ENCODE assay signal across 16 mouse cellular contexts in genomic region chr19:16238512-16238911, GRCm38 (mm10).
DNase-seq lines count a peak whose midpoint lies in the region; ATAC-seq and TF ChIP-seq lines count a peak whose summit lies in the region.
"Had no signal": no experiment of that assay in that cellular context is flagged by ENCODE, and none has a peak within 500 bp of the region (broad histone marks: within the 10 kb centered on the region; RNA-seq: fewer than 3 reads in every experiment).

No protein-coding gene starts in this region.

- H3K4me2 ChIP-seq in hindbrain, embryonic 12.5 days (replicated peaks): no peak overlapping the region
- no peak overlapping the region for H3K4me2 ChIP-seq in forebrain, embryonic 14.5 days (ENCODE audit: low read length)
- no peak overlapping the region for H3K4me2 ChIP-seq in midbrain, embryonic 16.5 days (ENCODE audit: low read length)
- H3K4me2 ChIP-seq: intestine, embryonic 15.5 days; limb, embryonic 15.5 days had no signal

- peaks cover 34% of the 10 kb centered on the region for H3K4me1 ChIP-seq in hindbrain, embryonic 12.5 days
- H3K4me1 ChIP-seq in hindbrain, embryonic 10.5 days (replicated peaks): peaks cover 19% of the 10 kb centered on the region
- H3K4me1 ChIP-seq in forebrain, embryonic 14.5 days (ENCODE audit: control insufficient read depth, insufficient read depth, low read length): peaks cover 25% of the 10 kb centered on the region
- peaks cover 45% of the 10 kb centered on the region for H3K4me1 ChIP-seq in midbrain, embryonic 16.5 days (ENCODE audit: control insufficient read depth, insufficient read depth, low read length)

- no peaks in the 10 kb centered on the region for H3K36me3 ChIP-seq in hindbrain, embryonic 12.5 days
- no peaks in the 10 kb centered on the region for H3K36me3 ChIP-seq in hindbrain, embryonic 10.5 days
- H3K36me3 ChIP-seq in forebrain, embryonic 14.5 days (ENCODE audit: control insufficient read depth, insufficient read depth, low read length): no peaks in the 10 kb centered on the region
- no peaks in the 10 kb centered on the region for H3K36me3 ChIP-seq in midbrain, embryonic 16.5 days (ENCODE audit: control insufficient read depth, insufficient read depth, low read length)
- H3K36me3 ChIP-seq: G1E; intestine, embryonic 15.5 days; limb, embryonic 15.5 days had no signal

- H3K27ac ChIP-seq in hindbrain, embryonic 12.5 days: peak overlapping the region; percentile 60; the same call in 1 of the 2 replicates
- H3K27ac ChIP-seq in hindbrain, embryonic 10.5 days: no peak overlapping the region
- 0 out of 2 replicates have a peak overlapping the region, but pooled peaks have one; percentile 35 for H3K27ac ChIP-seq in forebrain, embryonic 14.5 days (ENCODE audit: low read depth, low read length)
- peak overlapping the region; percentile 53 for H3K27ac ChIP-seq in midbrain, embryonic 16.5 days (ENCODE audit: low read length)
- H3K27ac ChIP-seq: intestine, embryonic 15.5 days; kidney, postnatal 0 days; limb, embryonic 15.5 days had no signal

- no peaks in the 10 kb centered on the region for H3K9me3 ChIP-seq in hindbrain, embryonic 12.5 days (replicated peaks)
- H3K9me3 ChIP-seq in hindbrain, embryonic 10.5 days: no peaks in the 10 kb centered on the region
- no peaks in the 10 kb centered on the region for H3K9me3 ChIP-seq in forebrain, embryonic 14.5 days (replicated peaks; ENCODE audit: control insufficient read depth, low read length)
- no peaks in the 10 kb centered on the region for H3K9me3 ChIP-seq in midbrain, embryonic 16.5 days (replicated peaks; ENCODE audit: control insufficient read depth, low read length, poor library complexity, severe bottlenecking)
- H3K9me3 ChIP-seq: G1E; intestine, embryonic 15.5 days; limb, embryonic 15.5 days had no signal

- no peak overlapping the region for H3K9ac ChIP-seq in hindbrain, embryonic 12.5 days
- no peak overlapping the region for H3K9ac ChIP-seq in forebrain, embryonic 14.5 days (ENCODE audit: low read length)
- no peak overlapping the region for H3K9ac ChIP-seq in midbrain, embryonic 16.5 days (ENCODE audit: low read depth, low read length)
- H3K9ac ChIP-seq: intestine, embryonic 15.5 days; limb, embryonic 15.5 days; liver, postnatal 0 days had no signal

- 52% methylated on average over 2 of the region's 2 CpGs for WGBS in hindbrain, embryonic 12.5 days
- 74% methylated on average over 2 of the region's 2 CpGs for WGBS in hindbrain, embryonic 10.5 days
- WGBS in forebrain, embryonic 14.5 days: 29% methylated on average over 2 of the region's 2 CpGs
- whole genome bisulfite sequencing in midbrain, embryonic 16.5 days: 14% methylated on average over 2 of the region's 2 CpGs

- no peak for TF ChIP-seq CTCF in brain, embryonic 14.5 days (IDR thresholded peaks at IDR 0.05; ENCODE audit: borderline replicate concordance, extremely low read depth, insufficient read depth, insufficient read length)

- H3K4me3 ChIP-seq in hindbrain, embryonic 12.5 days: no peak overlapping the region
- H3K4me3 ChIP-seq in hindbrain, embryonic 10.5 days: no peak overlapping the region
- H3K4me3 ChIP-seq in forebrain, embryonic 14.5 days (ENCODE audit: low read depth, low read length): no peak overlapping the region
- no peak overlapping the region for H3K4me3 ChIP-seq in midbrain, embryonic 16.5 days (ENCODE audit: low read depth, low read length)
- H3K4me3 ChIP-seq: intestine, embryonic 15.5 days; limb, embryonic 15.5 days had no signal

- no peaks in the 10 kb centered on the region for H3K27me3 ChIP-seq in hindbrain, embryonic 12.5 days
- no peaks in the 10 kb centered on the region for H3K27me3 ChIP-seq in hindbrain, embryonic 10.5 days (ENCODE audit: insufficient read depth, poor library complexity, severe bottlenecking)
- no peaks in the 10 kb centered on the region for H3K27me3 ChIP-seq in forebrain, embryonic 14.5 days (replicated peaks; ENCODE audit: control insufficient read depth, insufficient read depth, low read length)
- H3K27me3 ChIP-seq in midbrain, embryonic 16.5 days (ENCODE audit: control insufficient read depth, insufficient read depth, low read depth, low read length): no peaks in the 10 kb centered on the region
- H3K27me3 ChIP-seq: intestine, embryonic 15.5 days; limb, embryonic 15.5 days had no signal

- ATAC-seq in hindbrain, embryonic 12.5 days (ENCODE audit: low FRiP score): peak; percentile 34; the same call in 1 of the 2 replicates
- ATAC-seq in forebrain, embryonic 14.5 days: no peak; the same call in 1 of the 2 replicates
- ATAC-seq in midbrain, embryonic 16.5 days: peak; percentile 19; the same call in 1 of the 2 replicates
- ATAC-seq: intestine, embryonic 15.5 days; liver, postnatal 0 days had no signal

- DNase-seq in hindbrain, embryonic 10.5 days (ENCODE audit: low spot score): no peak
- DNase-seq in brain, embryonic 14.5 days (ENCODE audit: low read depth): peak; percentile 49
- DNase-seq in forebrain, embryonic 14.5 days (ENCODE audit: low spot score): peak; percentile 30
- DNase-seq in frontal cortex, postnatal 36 days (ENCODE audit: low spot score in 2 of 2): no peak
- no peak for DNase-seq in urinary bladder, postnatal 25 days (ENCODE audit: low spot score)
- DNase-seq in kidney, postnatal 10 days: no peak
- DNase-seq: adrenal gland, adult 2 months; cerebellum, adult 18-20 months; liver, postnatal 0 days; right cerebral cortex, postnatal 14 days had no signal

- TF ChIP-seq POLR2A in brain, embryonic 14.5 days (IDR thresholded peaks at IDR 0.05; ENCODE audit: borderline replicate concordance, extremely low read depth, insufficient read depth, insufficient read length, poor library complexity, severe bottlenecking): no peak

Comparison
In these comparisons a context has a peak if more than half of its experiments do, and no peak if none do; other contexts are left out.
1. DNase-seq: peak in brain, embryonic 14.5 days (single experiment) and forebrain, embryonic 14.5 days (single experiment); none in hindbrain, embryonic 10.5 days (single experiment), frontal cortex, postnatal 36 days (0 of 2), urinary bladder, postnatal 25 days (single experiment) and kidney, postnatal 10 days (single experiment).